Comparison of ENCODE assay signal across 13 mouse cellular contexts in genomic region chr11:101646283-101646794, GRCm38 (mm10). TPM values are rescaled to one million over a fixed set of nuclear protein-coding genes. Genes with fewer than 3 reads are reported as not detected.
DNase-seq lines count a peak whose midpoint lies in the region; ATAC-seq and TF ChIP-seq lines count a peak whose summit lies in the region.
"Not testable (repeated sequence)": the region's sequence is repeated elsewhere in the genome, so short reads cannot be mapped to it uniquely, and the experiment has no call there.
"Had no signal": no experiment of that assay in that cellular context is flagged by ENCODE, and none has a peak within 500 bp of the region (broad histone marks: within the 10 kb centered on the region; RNA-seq: fewer than 3 reads in every experiment).

No protein-coding gene starts in this region.

- in situ Hi-C loops in ES-E14 (cut with MboI; ENCODE audit: low sequenced_read_pairs in 2 of 2, unreplicated experiment in 2 of 2), result not testable (repeated sequence)

- H3K9ac ChIP-seq in ES-E14 (ENCODE audit: insufficient read depth, low read depth, low read length, poor library complexity, severe bottlenecking), result peak overlapping the region; percentile 77
- H3K9ac ChIP-seq in embryonic facial prominence, embryonic 11.5 days (replicated peaks; ENCODE audit: low read length), result peak overlapping the region; percentile 48
- peak overlapping the region; percentile 55 for H3K9ac ChIP-seq in forebrain, embryonic 15.5 days (replicated peaks)
- H3K9ac ChIP-seq in hindbrain, embryonic 11.5 days (ENCODE audit: low read depth, low read length), result peak overlapping the region; percentile 50
- peak overlapping the region; percentile 61 for H3K9ac ChIP-seq in kidney, embryonic 16.5 days (replicated peaks; ENCODE audit: low read length)
- H3K9ac ChIP-seq in liver, embryonic 14.5 days (replicated peaks), result peak overlapping the region; percentile 77
- peak overlapping the region; percentile 44 for H3K9ac ChIP-seq in midbrain, embryonic 15.5 days

- not testable (repeated sequence) for H3K27me3 ChIP-seq in embryonic facial prominence, embryonic 11.5 days (ENCODE audit: control insufficient read depth, insufficient read depth, low read length); forebrain, embryonic 15.5 days; hindbrain, embryonic 11.5 days (ENCODE audit: control insufficient read depth, insufficient read depth, low read length); kidney, embryonic 16.5 days (ENCODE audit: insufficient read depth, low read length); liver, embryonic 14.5 days (ENCODE audit: control insufficient read depth, insufficient read depth, low read length); midbrain, embryonic 15.5 days (replicated peaks); spleen, adult 2 months (ENCODE audit: control insufficient read depth, insufficient read depth, low read length)

- not testable (repeated sequence) for ATAC-seq in embryonic facial prominence, embryonic 11.5 days (replicated peaks; ENCODE audit: insufficient number of reproducible peaks, low FRiP score, low TSS enrichment, low read depth); forebrain, embryonic 15.5 days (replicated peaks); hindbrain, embryonic 11.5 days (ENCODE audit: low FRiP score); kidney, embryonic 16.5 days (ENCODE audit: low FRiP score, low TSS enrichment); midbrain, embryonic 15.5 days (replicated peaks)
- ATAC-seq in liver, embryonic 14.5 days (ENCODE audit: insufficient read depth), result peak; percentile 0; the same call in 1 of the 2 replicates

- not testable (repeated sequence) for H3K9me3 ChIP-seq in ES-E14 (ENCODE audit: control insufficient read depth, insufficient read depth, low read depth, low read length); embryonic facial prominence, embryonic 11.5 days (replicated peaks; ENCODE audit: control insufficient read depth, low read length); forebrain, embryonic 15.5 days; hindbrain, embryonic 11.5 days (ENCODE audit: control insufficient read depth, low read length); kidney, embryonic 16.5 days (ENCODE audit: low read length); liver, embryonic 14.5 days (ENCODE audit: control insufficient read depth, low read length); midbrain, embryonic 15.5 days

- H3K27ac ChIP-seq in ES-E14 (ENCODE audit: insufficient read depth, low read depth, low read length, poor library complexity, severe bottlenecking), result not testable (repeated sequence)
- 0 out of 2 replicates have a peak overlapping the region, but pooled peaks have one; percentile 6 for H3K27ac ChIP-seq in embryonic facial prominence, embryonic 11.5 days (replicated peaks; ENCODE audit: low read depth, low read length)
- H3K27ac ChIP-seq in forebrain, embryonic 15.5 days (replicated peaks), result peak overlapping the region; percentile 93
- peak overlapping the region; percentile 88 for H3K27ac ChIP-seq in hindbrain, embryonic 11.5 days (ENCODE audit: low read depth, low read length)
- peak overlapping the region; percentile 90 for H3K27ac ChIP-seq in kidney, embryonic 16.5 days (ENCODE audit: low read length)
- peak overlapping the region; percentile 75 for H3K27ac ChIP-seq in liver, embryonic 14.5 days
- H3K27ac ChIP-seq in midbrain, embryonic 15.5 days, result peak overlapping the region; percentile 93
- H3K27ac ChIP-seq in spleen, adult 2 months (ENCODE audit: insufficient read depth, low read length), result peak overlapping the region; percentile 54; the same call in 1 of the 2 replicates

- not testable (repeated sequence) for TF ChIP-seq POLR2A in spleen, adult 2 months (IDR thresholded peaks at IDR 0.05; ENCODE audit: low read depth, low read length)

- TF ChIP-seq EP300 in liver, embryonic 14.5 days (IDR thresholded peaks at IDR 0.05; ENCODE audit: low read depth), result not testable (repeated sequence)

- whole genome bisulfite sequencing in embryonic facial prominence, embryonic 11.5 days, result 14% methylated on average over 13 of the region's 16 CpGs
- 10% methylated on average over 16 of the region's 16 CpGs for WGBS in forebrain, embryonic 15.5 days
- WGBS in hindbrain, embryonic 11.5 days, result 22% methylated on average over 9 of the region's 16 CpGs
- WGBS in kidney, embryonic 16.5 days, result 16% methylated on average over 13 of the region's 16 CpGs
- WGBS in liver, embryonic 14.5 days (ENCODE audit: insufficient replicate concordance), result 13% methylated on average over 15 of the region's 16 CpGs
- WGBS in midbrain, embryonic 15.5 days, result 11% methylated on average over 16 of the region's 16 CpGs
- 20% methylated on average over 16 of the region's 16 CpGs for WGBS in spleen, adult 2 months

- not testable (repeated sequence) for H3K4me1 ChIP-seq in ES-E14 (ENCODE audit: control insufficient read depth in 2 of 2, insufficient read depth in 2 of 2, low read length in 2 of 2, poor library complexity in 1 of 2); embryonic facial prominence, embryonic 11.5 days (ENCODE audit: control insufficient read depth, insufficient read depth, low read length); hindbrain, embryonic 11.5 days (replicated peaks; ENCODE audit: control insufficient read depth, insufficient read depth, low read length); kidney, embryonic 16.5 days (ENCODE audit: insufficient read depth, low read length); liver, embryonic 14.5 days (replicated peaks; ENCODE audit: control insufficient read depth in 2 of 2, insufficient read depth in 2 of 2, low read length in 1 of 2); spleen, adult 2 months (ENCODE audit: control insufficient read depth, insufficient read depth, insufficient read length)
- peaks cover 15% of the 10 kb centered on the region for H3K4me1 ChIP-seq in forebrain, embryonic 15.5 days
- H3K4me1 ChIP-seq in midbrain, embryonic 15.5 days, result peaks cover 12% of the 10 kb centered on the region

- peak overlapping the region; percentile 4 to 24; a peak in 1 of 4 replicates for H3K4me3 ChIP-seq in ES-E14 (ENCODE audit: insufficient read depth in 1 of 2, low read depth in 1 of 2, low read length in 2 of 2, poor library complexity in 1 of 2, severe bottlenecking in 1 of 2)
- H3K4me3 ChIP-seq in embryonic facial prominence, embryonic 11.5 days (ENCODE audit: low read depth, low read length), result 0 out of 2 replicates have a peak overlapping the region, but pooled peaks have one; percentile 18
- peak overlapping the region; percentile 39 for H3K4me3 ChIP-seq in forebrain, embryonic 15.5 days
- H3K4me3 ChIP-seq in hindbrain, embryonic 11.5 days (ENCODE audit: low read depth, low read length), result peak overlapping the region; percentile 23; the same call in 1 of the 2 replicates
- H3K4me3 ChIP-seq in kidney, embryonic 16.5 days (ENCODE audit: low read length), result peak overlapping the region; percentile 35
- peak overlapping the region; percentile 39 to 57; a peak in 3 of 4 replicates for H3K4me3 ChIP-seq in liver, embryonic 14.5 days (ENCODE audit: insufficient read depth in 1 of 2, low read depth in 2 of 2, low read length in 2 of 2)
- peak overlapping the region; percentile 36 for H3K4me3 ChIP-seq in midbrain, embryonic 15.5 days
- peak overlapping the region; percentile 62; the same call in 1 of the 2 replicates for H3K4me3 ChIP-seq in spleen, adult 2 months (ENCODE audit: extremely low read depth, insufficient read depth, insufficient read length)

- TF ChIP-seq CTCF in liver, embryonic 14.5 days (IDR thresholded peaks at IDR 0.05; ENCODE audit: low read depth); spleen, adult 2 months (IDR thresholded peaks at IDR 0.05; ENCODE audit: extremely low read depth, insufficient read depth, insufficient read length, insufficient replicate concordance): not testable (repeated sequence)

- not testable (repeated sequence) for H3K36me3 ChIP-seq in ES-E14 (ENCODE audit: control insufficient read depth, insufficient read depth, low read length, poor library complexity, severe bottlenecking); embryonic facial prominence, embryonic 11.5 days (replicated peaks; ENCODE audit: control insufficient read depth, insufficient read depth, low read depth, low read length); forebrain, embryonic 15.5 days; hindbrain, embryonic 11.5 days (ENCODE audit: control insufficient read depth, insufficient read depth, low read length); kidney, embryonic 16.5 days (ENCODE audit: insufficient read depth, low read length); liver, embryonic 14.5 days (replicated peaks; ENCODE audit: control insufficient read depth, insufficient read depth, low read depth); midbrain, embryonic 15.5 days (replicated peaks); spleen, adult 2 months (ENCODE audit: control insufficient read depth, insufficient read depth, low read length)

- peak overlapping the region; percentile 19; the same call in 1 of the 2 replicates for H3K4me2 ChIP-seq in embryonic facial prominence, embryonic 11.5 days (ENCODE audit: low read depth, low read length)
- H3K4me2 ChIP-seq in forebrain, embryonic 15.5 days (replicated peaks), result peak overlapping the region; percentile 43
- H3K4me2 ChIP-seq in hindbrain, embryonic 11.5 days (replicated peaks; ENCODE audit: low read depth, low read length), result 0 out of 2 replicates have a peak overlapping the region, but pooled peaks have one; percentile 23
- peak overlapping the region; percentile 47 for H3K4me2 ChIP-seq in kidney, embryonic 16.5 days (replicated peaks; ENCODE audit: low read depth, low read length)
- H3K4me2 ChIP-seq in liver, embryonic 14.5 days (ENCODE audit: low read depth), result peak overlapping the region; percentile 63
- H3K4me2 ChIP-seq in midbrain, embryonic 15.5 days, result peak overlapping the region; percentile 47

- DNase-seq in ES-E14 (ENCODE audit: low read depth, low spot score); embryonic facial prominence, embryonic 11.5 days (ENCODE audit: low spot score); liver, embryonic 14.5 days (ENCODE audit: low read depth in 3 of 3, low spot score in 3 of 3); spleen, adult 2 months (ENCODE audit: low read depth in 1 of 2, low spot score in 2 of 2): not testable (repeated sequence)
- DNase-seq in hindbrain, embryonic 11.5 days (ENCODE audit: low spot score), result peak; percentile 31

RNA-seq across cellular contexts. Expression of gene Arl4d, which starts 19.0 kb away (rescaled TPM):
- 11.2 and 13.8 TPM in 2 replicates for total RNA-seq in ES-E14 (2012; rRNA removed)
- polyA plus RNA-seq in embryonic facial prominence, embryonic 11.5 days (2014; fragmentation: Nextera tagmentation; extraction: Ambion mirVana), result 2.8 and 4.3 TPM in 2 replicates
- 45.8 TPM in 2 replicates for polyA plus RNA-seq in forebrain, embryonic 15.5 days (2015; fragmentation: Nextera tagmentation; extraction: Ambion mirVana)
- 14.1 and 14.2 TPM in 2 replicates for polyA plus RNA-seq in hindbrain, embryonic 11.5 days (2014; fragmentation: Nextera tagmentation; extraction: Ambion mirVana)
- 5.1 and 6.4 TPM in 2 replicates for polyA plus RNA-seq in kidney, embryonic 16.5 days (2015; fragmentation: Nextera tagmentation; extraction: Ambion mirVana)
- 0.48 and 0.84 TPM in 2 replicates for polyA plus RNA-seq in liver, embryonic 14.5 days (2012; rRNA removed)
- polyA plus RNA-seq in liver, embryonic 14.5 days (2014; fragmentation: Nextera tagmentation; extraction: Ambion mirVana), result 0.46 and 0.72 TPM in 2 replicates
- 5.0 and 7.8 TPM in 2 replicates for polyA plus RNA-seq in midbrain, embryonic 15.5 days (2015; fragmentation: Nextera tagmentation; extraction: Ambion mirVana)
- 9.1 and 11.5 TPM in 2 replicates for polyA plus RNA-seq in spleen, adult 2 months (2012; rRNA removed)

RNA-seq across cellular contexts. Expression of gene Rdm1, which starts 19.3 kb away (rescaled TPM):
- 81.1 and 99.0 TPM in 2 replicates for total RNA-seq in ES-E14 (2012; rRNA removed)
- polyA plus RNA-seq in embryonic facial prominence, embryonic 11.5 days (2014; fragmentation: Nextera tagmentation; extraction: Ambion mirVana), result 37.3 and 43.0 TPM in 2 replicates
- polyA plus RNA-seq in forebrain, embryonic 15.5 days (2015; fragmentation: Nextera tagmentation; extraction: Ambion mirVana), result 31.0 and 34.6 TPM in 2 replicates
- 34.5 and 35.5 TPM in 2 replicates for polyA plus RNA-seq in hindbrain, embryonic 11.5 days (2014; fragmentation: Nextera tagmentation; extraction: Ambion mirVana)
- 41.7 and 43.1 TPM in 2 replicates for polyA plus RNA-seq in kidney, embryonic 16.5 days (2015; fragmentation: Nextera tagmentation; extraction: Ambion mirVana)
- 3.8 and 5.7 TPM in 2 replicates for polyA plus RNA-seq in liver, embryonic 14.5 days (2012; rRNA removed)
- polyA plus RNA-seq in liver, embryonic 14.5 days (2014; fragmentation: Nextera tagmentation; extraction: Ambion mirVana), result 9.4 and 10.4 TPM in 2 replicates
- polyA plus RNA-seq in midbrain, embryonic 15.5 days (2015; fragmentation: Nextera tagmentation; extraction: Ambion mirVana), result 11.1 and 13.2 TPM in 2 replicates
- polyA plus RNA-seq in spleen, adult 2 months (2012; rRNA removed), result 17.6 and 18.8 TPM in 2 replicates

RNA-seq across cellular contexts. Expression of gene Gm11634, which starts 47.3 kb away (rescaled TPM):
- not detected in 2 replicates for total RNA-seq in ES-E14 (2012; rRNA removed)
- not detected in 2 replicates for polyA plus RNA-seq in embryonic facial prominence, embryonic 11.5 days (2014; fragmentation: Nextera tagmentation; extraction: Ambion mirVana)
- polyA plus RNA-seq in forebrain, embryonic 15.5 days (2015; fragmentation: Nextera tagmentation; extraction: Ambion mirVana), result not detected in 2 replicates
- not detected in 2 replicates for polyA plus RNA-seq in hindbrain, embryonic 11.5 days (2014; fragmentation: Nextera tagmentation; extraction: Ambion mirVana)
- not detected in 2 replicates for polyA plus RNA-seq in kidney, embryonic 16.5 days (2015; fragmentation: Nextera tagmentation; extraction: Ambion mirVana)
- not detected in 2 replicates for polyA plus RNA-seq in liver, embryonic 14.5 days (2012; rRNA removed)
- not detected in 2 replicates for polyA plus RNA-seq in liver, embryonic 14.5 days (2014; fragmentation: Nextera tagmentation; extraction: Ambion mirVana)
- polyA plus RNA-seq in midbrain, embryonic 15.5 days (2015; fragmentation: Nextera tagmentation; extraction: Ambion mirVana), result not detected in 2 replicates
- polyA plus RNA-seq in spleen, adult 2 months (2012; rRNA removed), result not detected in 2 replicates
- total RNA-seq: adrenal gland, postnatal 14 days; gastrocnemius, postnatal 36 days; layer of hippocampus, adult 18-20 months; left cerebral cortex, postnatal 25 days; megakaryocyte, adult 5-6 weeks had no signal
